Mouse (Mus musculus) hindbrain, postnatal 0 days (tissue): Measurements from ENCODE around the gene Ublcp1. TPM values are rescaled to one million over a fixed set of nuclear protein-coding genes. Genes with fewer than 3 reads are reported as not detected.

ENCODE experiments used
- ATAC-seq: fragments of 200-750 bp; cut with Nextera tagmentation; 2 replicates; pipeline ENCODE4 v1.8.0; 2017; ENCODE audit warnings: mild to moderate bottlenecking, moderate TSS enrichment, moderate library complexity
- DNase-seq: peaks from one replicate; pipeline ENCODE4 v3.0.0-alpha.2; 2015; ENCODE audit warnings: low spot score
- H3K27ac ChIP-seq: fragments of 300-500 bp; sonication (generic); 2 replicates; pipeline ENCODE4 v1.5.1; 2014; ENCODE audit warnings: mild to moderate bottlenecking
- H3K27me3 ChIP-seq: fragments of 300-500 bp; sonication (generic); 2 replicates; pipeline ENCODE4 v1.6.1; 2014; ENCODE audit warnings: low read length, mixed read lengths; ENCODE audit not compliant: insufficient read depth
- H3K36me3 ChIP-seq: fragments of 300-500 bp; sonication (generic); 2 replicates; pipeline ENCODE4 v1.6.1; 2014; ENCODE audit warnings: low read length, mixed read lengths; ENCODE audit not compliant: insufficient read depth
- H3K4me1 ChIP-seq: fragments of 300-500 bp; sonication (generic); 2 replicates; pipeline ENCODE4 v1.6.1; 2014; ENCODE audit warnings: antibody characterized with exemption, low read length, mixed read lengths; ENCODE audit not compliant: insufficient read depth
- H3K4me2 ChIP-seq: fragments of 300-500 bp; sonication (generic); 2 replicates; pipeline ENCODE4 v1.6.1; 2014; ENCODE audit warnings: low read depth, mild to moderate bottlenecking, low read length, moderate library complexity, mixed read lengths
- H3K4me3 ChIP-seq: fragments of 300-500 bp; sonication (generic); 2 replicates; pipeline ENCODE4 v1.5.1; 2014; ENCODE audit warnings: low read length
- H3K9ac ChIP-seq: fragments of 300-500 bp; sonication (generic); replicated peaks from 2 replicates; pipeline ENCODE4 v1.6.1; 2014; ENCODE audit warnings: mild to moderate bottlenecking, low read length, moderate library complexity, mixed read lengths
- H3K9me3 ChIP-seq: fragments of 300-500 bp; sonication (generic); 2 replicates; pipeline ENCODE4 v1.6.1; 2016; ENCODE audit warnings: low read length, mixed read lengths
- CTCF ChIP-seq: IDR thresholded peaks from 2 replicates; pipeline ENCODE4 v1.5.1; 2016; ENCODE audit warnings: antibody characterized with exemption, control low read depth, low read depth
- WGBS: fragments of 180-500 bp; shearing (Covaris S2); extraction: QIAGEN DNeasy Blood & Tissue Kit; methylation state at CpG from one replicate; pipeline ENCODE4 v1.1.7; 2014; 5-methylcytosine and 5-hydroxymethylcytosine counted together
- polyA plus RNA-seq: library from polyadenylated mRNA; unstranded; fragments of >200 nt; fragmentation: Nextera tagmentation; extraction: Ambion mirVana; gene quantifications from 2 replicates; pipeline ENCODE4 v1.2.1, GENCODE M21; 2015
- total RNA-seq: library from RNA; depleted of rRNA; stranded (reverse); fragments of >200 nt; gene quantifications from 2 replicates; pipeline ENCODE4 v1.2.3, GENCODE M21; 2014

Gene Ublcp1
- total and polyA plus RNA-seq, 2 experiments from 2014 or later: 19.9 to 48.8 TPM

GRCm38 (mm10) chr11:44514666-44515065 is 44.4 kb upstream of the Ublcp1 start:
- Histone ChIP-seq H3K4me3 (no peak overlapping the region), H3K27ac (no peak overlapping the region), H3K4me2 (no peak overlapping the region), H3K4me1 (peaks cover 9% of the 10 kb centered on the region; the same call in 1 of the 2 replicates), H3K27me3 (no peaks in the 10 kb centered on the region), H3K36me3 (no peaks in the 10 kb centered on the region), H3K9ac (no peak overlapping the region), H3K9me3 (no peaks in the 10 kb centered on the region)
- no peak for TF ChIP-seq CTCF
- no peak for ATAC-seq
- WGBS: 55% methylated on average over 2 of the region's 2 CpGs
- DNase-seq: no peak

GRCm38 (mm10) chr11:44513026-44513422 is 42.7 kb upstream of the Ublcp1 start:
- H3K4me3 ChIP-seq: no peak overlapping the region
- no peak overlapping the region for H3K4me2 ChIP-seq
- H3K27ac ChIP-seq: no peak overlapping the region
- H3K4me1 ChIP-seq: peaks cover 6% of the 10 kb centered on the region; the same call in 1 of the 2 replicates
- H3K9ac ChIP-seq: no peak overlapping the region
- ATAC-seq (no peak), DNase-seq (no peak)
- no peak for TF ChIP-seq CTCF
- H3K27me3 ChIP-seq: no peaks in the 10 kb centered on the region
- no peaks in the 10 kb centered on the region for H3K9me3 ChIP-seq
- WGBS: 70% methylated on average over 2 of the region's 2 CpGs
- H3K36me3 ChIP-seq: no peaks in the 10 kb centered on the region

GRCm38 (mm10) chr11:44512044-44513025 is 42.0 kb upstream of the Ublcp1 start:
- Histone ChIP-seq H3K9me3 (no peaks in the 10 kb centered on the region), H3K36me3 (no peaks in the 10 kb centered on the region), H3K9ac (no peak overlapping the region), H3K4me1 (no peaks in the 10 kb centered on the region; the same call in 1 of the 2 replicates), H3K4me3 (no peak overlapping the region), H3K27me3 (no peaks in the 10 kb centered on the region), H3K27ac (no peak overlapping the region), H3K4me2 (no peak overlapping the region)
- no peak for DNase-seq
- no peak for ATAC-seq
- TF ChIP-seq CTCF: no peak
- 82% methylated on average over 14 of the region's 14 CpGs for WGBS

- Histone ChIP-seq H3K4me3 (no peak overlapping the region), H3K27ac (no peak overlapping the region), H3K4me2 (no peak overlapping the region), H3K4me1 (no peaks in the 10 kb centered on the region), H3K9me3 (no peaks in the 10 kb centered on the region), H3K36me3 (no peaks in the 10 kb centered on the region), H3K9ac (no peak overlapping the region), H3K27me3 (no peaks in the 10 kb centered on the region)
- WGBS: 84% methylated on average over 7 of the region's 7 CpGs
- DNase-seq (no peak), ATAC-seq (no peak)
- no peak for TF ChIP-seq CTCF
Measured at GRCm38 (mm10) chr11:44510371-44510770, 40.1 kb upstream of the Ublcp1 start.

- Histone ChIP-seq H3K9me3 (no peaks in the 10 kb centered on the region), H3K4me1 (no peaks in the 10 kb centered on the region), H3K27ac (no peak overlapping the region), H3K9ac (no peak overlapping the region), H3K27me3 (no peaks in the 10 kb centered on the region), H3K4me3 (no peak overlapping the region), H3K4me2 (no peak overlapping the region), H3K36me3 (no peaks in the 10 kb centered on the region)
- DNase-seq: no peak
- 93% methylated on average over 2 of the region's 2 CpGs for WGBS
- TF ChIP-seq CTCF: no peak
- ATAC-seq: no peak
Measured at GRCm38 (mm10) chr11:44509906-44510305, 39.6 kb upstream of the Ublcp1 start.

GRCm38 (mm10) chr11:44508876-44509275 is 38.6 kb upstream of the Ublcp1 start:
- no peaks in the 10 kb centered on the region for H3K36me3 ChIP-seq
- H3K9ac ChIP-seq: no peak overlapping the region
- no peak overlapping the region for H3K27ac ChIP-seq
- H3K4me1 ChIP-seq: no peaks in the 10 kb centered on the region
- no peaks in the 10 kb centered on the region for H3K9me3 ChIP-seq
- ATAC-seq (no peak), DNase-seq (no peak)
- 58% methylated on average over 4 of the region's 4 CpGs for WGBS
- H3K27me3 ChIP-seq: no peaks in the 10 kb centered on the region
- H3K4me2 ChIP-seq: no peak overlapping the region
- H3K4me3 ChIP-seq: no peak overlapping the region
- TF ChIP-seq CTCF: no peak

- TF ChIP-seq CTCF: no peak
- H3K9me3 ChIP-seq: no peaks in the 10 kb centered on the region
- no peak overlapping the region for H3K4me2 ChIP-seq
- no peak overlapping the region for H3K9ac ChIP-seq
- H3K4me3 ChIP-seq: no peak overlapping the region
- H3K27ac ChIP-seq: no peak overlapping the region
- ATAC-seq (no peak), DNase-seq (no peak)
- H3K4me1 ChIP-seq: no peaks in the 10 kb centered on the region
- H3K27me3 ChIP-seq: no peaks in the 10 kb centered on the region
- H3K36me3 ChIP-seq: no peaks in the 10 kb centered on the region
- 88% methylated on average over 3 of the region's 3 CpGs for WGBS
Measured at GRCm38 (mm10) chr11:44504761-44505160, 34.5 kb upstream of the Ublcp1 start.
